Mouse (Mus musculus) lung, adult 2 months (tissue): ENCODE measurements around the gene Gm13285.
A peak's percentile ranks its signal among the peaks of the same experiment; 100 is the strongest.

Experiments
- CTCF ChIP-seq: fragments of 200-500 bp; IDR thresholded peaks from 2 replicates; pipeline ENCODE4 v1.5.1; 2011; ENCODE audit warnings: mild to moderate bottlenecking, low read length, control low read depth; ENCODE audit not compliant: insufficient read depth
- POLR2A ChIP-seq: fragments of 200-500 bp; IDR thresholded peaks from 2 replicates; pipeline ENCODE4 v1.6.1; 2011; ENCODE audit warnings: low read depth, mild to moderate bottlenecking, control low read depth, low read length, borderline replicate concordance; ENCODE audit errors: extremely low read depth

DNA sequence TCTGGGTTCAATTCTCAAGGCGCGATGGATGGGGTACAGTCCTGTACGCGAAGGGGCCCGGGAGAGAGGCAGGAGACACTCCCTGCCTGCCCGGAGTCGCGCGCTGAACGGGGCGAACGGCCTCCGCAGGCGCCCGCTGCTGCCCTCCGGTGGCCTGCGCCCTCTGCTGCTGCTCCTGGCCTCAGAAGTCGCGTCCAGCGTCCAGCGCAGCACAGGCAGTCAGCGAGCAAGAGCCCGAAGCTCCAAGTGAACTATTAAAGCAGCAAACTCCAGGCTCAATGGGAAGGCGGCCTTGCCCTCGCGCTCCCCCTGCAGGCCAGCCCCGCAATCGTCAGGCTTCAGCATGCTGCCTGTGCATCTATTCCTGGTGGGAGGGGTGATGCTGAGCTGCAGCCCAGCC, 39.0 kb upstream of the Gm13285 start:
- TF ChIP-seq POLR2A = peak; percentile 68; the same call in 1 of the 2 replicates
- 0 out of 2 replicates have a peak, but pooled peaks have one; percentile 8 for TF ChIP-seq CTCF
